Mouse (Mus musculus): ENCODE results near the gene Adck2.

The Adck2 gene

GRCm38 (mm10) chr6:39557723-39558261, 15.9 kb upstream of the Adck2 start, which contains the start of gene Dennd2a:
Gene Dennd2a, minus strand, starts transcription at chr6:39557867.
- peak; percentile 83 for DNase-seq (ENCODE audit: low spot score in 2 of 2)

DNA sequence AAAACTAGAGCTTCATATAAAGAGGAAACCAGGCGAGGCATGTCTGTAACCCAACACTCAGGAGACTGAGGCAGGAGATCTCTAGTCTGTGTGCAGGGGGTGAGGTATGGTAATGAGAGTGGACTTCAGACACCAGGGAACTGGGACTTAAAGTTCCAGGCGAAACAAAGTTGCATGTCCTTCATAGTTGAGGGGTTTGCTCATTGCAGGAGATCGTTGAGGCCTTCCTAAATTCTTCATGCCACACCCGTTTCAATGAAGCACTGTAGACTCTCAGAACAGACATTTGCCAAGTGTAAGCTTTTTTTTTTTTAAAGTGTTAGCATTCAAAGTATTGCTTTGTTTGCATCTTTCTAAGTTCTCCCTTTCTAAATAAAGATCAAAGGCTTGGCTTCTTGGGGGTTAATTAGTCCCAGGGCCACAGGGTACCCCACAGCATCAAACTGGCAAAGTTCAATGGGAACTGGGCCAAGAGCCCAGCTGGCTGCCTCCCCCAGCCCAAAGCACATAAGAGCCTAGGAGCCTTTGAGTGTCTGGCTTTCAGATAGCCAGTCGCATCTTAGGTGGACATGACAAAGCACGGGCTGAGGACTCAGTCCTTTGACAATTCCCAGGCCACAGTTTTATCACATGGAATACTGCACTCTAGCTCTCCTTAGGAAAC, 14.3 kb upstream of the Adck2 start:
- no peak for DNase-seq (ENCODE audit: low spot score in 2 of 2)

DNA sequence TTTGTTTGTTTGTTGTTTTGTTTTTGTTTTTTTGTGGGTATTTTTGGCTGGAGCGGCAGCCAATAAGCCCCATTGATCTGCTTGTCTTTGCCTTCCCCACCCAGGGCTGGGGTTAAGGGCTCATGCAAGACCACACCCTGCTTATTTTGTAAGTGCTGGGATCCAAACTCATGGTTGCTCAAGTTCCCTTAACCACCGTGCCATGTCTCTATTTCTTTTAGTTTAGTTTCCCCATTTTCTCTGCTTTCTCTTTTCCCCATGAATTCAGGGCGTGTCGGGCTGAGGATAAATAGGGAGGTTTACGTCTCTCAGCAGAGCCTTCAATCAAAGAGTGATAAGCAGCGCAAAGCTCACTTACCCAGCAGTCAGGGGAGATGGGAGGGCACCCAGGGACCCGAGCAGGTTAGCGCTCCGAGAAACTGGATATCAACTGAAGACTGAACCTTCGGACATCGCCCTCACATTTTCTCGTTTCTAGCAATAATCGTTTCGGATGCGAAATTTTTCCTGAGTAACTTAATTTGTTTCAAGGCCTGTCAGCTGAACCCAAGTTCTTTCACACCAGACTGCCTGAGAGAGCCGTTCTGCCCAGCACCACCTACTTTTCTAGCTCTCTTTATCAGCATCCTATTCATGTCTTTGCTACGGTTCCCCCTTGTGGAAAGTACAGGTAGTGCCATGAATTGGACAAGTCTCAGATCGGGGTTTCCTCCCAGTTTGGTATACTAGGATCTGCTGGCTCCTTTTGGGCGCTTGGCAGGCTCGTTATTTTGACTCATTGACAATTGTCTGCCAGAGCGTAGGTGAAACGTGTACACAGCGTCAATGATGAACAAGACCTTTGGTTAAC, 11.3 kb upstream of the Adck2 start:
- peak; percentile 80 to 95 for DNase-seq (ENCODE audit: low spot score in 2 of 2)

DNA sequence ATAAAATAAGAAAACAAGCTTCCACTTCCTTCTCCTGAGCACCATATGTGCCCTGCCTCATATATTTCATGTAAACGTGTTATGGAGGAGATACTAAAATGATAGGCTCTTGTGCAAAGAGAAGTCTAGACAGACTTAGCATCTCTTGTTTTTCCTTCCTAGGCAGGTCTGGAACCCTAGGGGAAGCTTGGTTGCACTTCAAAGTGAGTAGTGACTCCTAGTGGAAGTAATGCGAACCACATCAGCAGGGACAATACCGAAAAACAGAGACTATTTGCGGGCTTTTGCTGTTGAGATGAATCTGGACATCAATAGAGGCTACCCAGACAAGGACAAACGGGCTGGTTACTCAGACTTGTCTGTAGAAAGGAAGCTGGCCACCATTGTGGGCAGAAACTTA, 6.1 kb upstream of the Adck2 start:
- no peak for DNase-seq (ENCODE audit: low spot score in 2 of 2)

DNA sequence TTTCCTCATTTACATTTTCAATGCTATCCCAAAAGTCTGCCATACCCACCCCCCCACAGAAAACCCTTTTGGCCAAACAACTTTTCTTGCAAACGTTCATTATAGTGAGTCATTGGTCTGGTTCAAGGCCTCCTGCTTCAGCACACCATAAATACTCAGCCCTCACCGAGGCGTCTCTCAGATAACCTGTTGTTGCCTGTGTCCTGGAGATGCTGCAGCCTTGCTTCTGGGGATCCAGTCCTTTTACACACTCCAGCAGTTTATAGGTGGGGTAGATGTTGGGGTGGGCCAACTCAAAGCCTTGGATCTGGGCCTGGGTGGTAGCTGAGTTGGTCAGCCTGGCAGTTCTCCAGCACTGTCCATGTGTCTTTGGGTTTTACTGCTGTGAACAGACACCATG, 3.2 kb upstream of the Adck2 start:
- no peak for DNase-seq (ENCODE audit: low spot score in 2 of 2)

GRCm38 (mm10) chr6:39574555-39574869, 839 bp downstream of the Adck2 start:
- no peak for DNase-seq (ENCODE audit: low spot score in 2 of 2)

GRCm38 (mm10) chr6:39574951-39575350, 1.3 kb downstream of the Adck2 start:
- no peak for DNase-seq (ENCODE audit: low spot score in 2 of 2)

DNA sequence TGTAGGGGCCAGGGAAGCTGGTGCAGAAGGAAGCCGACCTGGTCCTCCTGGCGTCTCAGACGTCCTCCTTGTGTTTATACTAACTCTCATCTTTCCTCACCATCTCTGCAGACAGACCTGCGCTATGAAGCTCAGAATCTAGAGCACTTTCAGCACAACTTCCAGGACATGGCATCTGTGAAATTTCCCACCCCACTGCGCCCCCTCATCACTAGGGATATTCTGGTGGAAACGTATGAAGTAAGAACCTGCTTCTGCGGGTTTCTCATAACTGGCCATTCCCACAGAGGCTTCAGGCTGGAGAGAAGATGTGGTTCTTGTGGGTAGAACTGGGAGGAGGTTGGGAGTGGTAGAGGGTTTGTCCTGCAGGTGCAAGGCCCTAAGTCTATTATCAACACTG, 5.9 kb downstream of the Adck2 start:
- peak; percentile 43 to 61 for DNase-seq (ENCODE audit: low spot score in 2 of 2)

DNA sequence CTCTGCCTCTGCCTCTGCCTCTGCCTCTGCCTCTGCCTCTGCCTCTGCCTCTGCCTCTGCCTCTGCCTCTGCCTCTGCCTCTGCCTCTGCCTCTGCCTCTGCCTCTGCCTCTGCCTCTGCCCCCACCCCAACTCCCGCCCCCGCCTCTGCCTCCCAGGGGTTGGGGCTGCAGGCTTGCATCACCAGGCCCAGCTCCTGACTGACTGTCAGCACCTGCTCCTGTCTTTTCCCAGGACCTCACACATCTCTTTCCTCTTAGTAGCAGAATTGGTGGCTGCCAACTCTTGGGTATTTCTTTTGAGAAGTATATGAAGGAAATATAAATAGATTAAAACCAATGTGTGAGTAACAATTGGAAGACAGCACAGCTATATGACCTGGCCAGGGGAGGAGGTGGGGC, 6.9 kb downstream of the Adck2 start:
- no peak for DNase-seq (ENCODE audit: low spot score in 2 of 2)

- no peak for DNase-seq (ENCODE audit: low spot score in 2 of 2)
Observed at GRCm38 (mm10) chr6:39581087-39581784, 7.6 kb downstream of the Adck2 start.

DNA sequence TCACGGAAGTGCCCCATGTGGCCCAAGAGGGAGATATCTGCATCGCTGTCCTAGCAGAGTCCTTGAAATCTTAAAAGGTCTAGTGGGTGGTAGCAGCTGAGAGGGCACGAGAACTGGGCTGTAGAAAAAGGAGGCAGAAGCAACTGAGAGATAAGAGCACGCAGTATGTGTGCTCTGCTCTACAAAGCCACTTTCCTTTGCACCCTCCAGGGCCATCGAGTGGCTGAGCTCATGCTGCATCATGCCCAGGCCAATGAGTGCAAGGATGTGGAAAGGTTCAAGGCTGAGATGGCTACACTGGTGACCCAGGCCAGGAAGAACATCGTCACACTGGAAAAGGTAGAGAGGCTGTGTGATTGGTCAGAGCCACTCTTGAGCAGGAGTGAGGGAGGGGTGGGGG, 11.8 kb downstream of the Adck2 start, which contains the start of gene Gm42420:
TSS of gene Gm42420 (plus strand) at position 237 of the 400 bp plus-strand sequence.
- DNase-seq (ENCODE audit: low spot score in 2 of 2), result no peak

DNA sequence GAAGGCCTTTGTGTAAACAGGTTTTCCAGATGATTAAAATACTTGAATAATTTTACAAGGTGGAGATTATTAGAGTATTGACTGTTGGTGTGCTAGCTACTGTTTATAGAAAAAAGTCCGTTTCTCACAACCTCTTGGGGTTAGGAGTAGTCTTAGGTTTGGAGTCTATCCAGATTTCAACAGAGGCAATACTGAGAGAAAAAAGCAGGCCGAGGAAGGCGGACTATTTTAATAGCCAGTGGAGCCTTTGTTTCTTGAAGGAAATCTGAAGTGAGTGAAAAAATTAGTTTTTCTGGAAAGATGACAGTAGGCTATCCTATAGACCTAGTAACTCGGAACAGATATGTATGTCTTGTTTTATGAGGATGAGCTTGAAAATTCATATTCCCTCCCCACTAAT, 17.8 kb downstream of the Adck2 start:
- no peak for DNase-seq (ENCODE audit: low spot score in 2 of 2)

GRCm38 (mm10) chr6:39592401-39593214, 18.9 kb downstream of the Adck2 start, which contains the start of gene Ndufb2:
Gene Ndufb2, plus strand, starts transcription at chr6:39592574.
- DNase-seq (ENCODE audit: low spot score in 2 of 2), result peak; percentile 96 to 97

DNA sequence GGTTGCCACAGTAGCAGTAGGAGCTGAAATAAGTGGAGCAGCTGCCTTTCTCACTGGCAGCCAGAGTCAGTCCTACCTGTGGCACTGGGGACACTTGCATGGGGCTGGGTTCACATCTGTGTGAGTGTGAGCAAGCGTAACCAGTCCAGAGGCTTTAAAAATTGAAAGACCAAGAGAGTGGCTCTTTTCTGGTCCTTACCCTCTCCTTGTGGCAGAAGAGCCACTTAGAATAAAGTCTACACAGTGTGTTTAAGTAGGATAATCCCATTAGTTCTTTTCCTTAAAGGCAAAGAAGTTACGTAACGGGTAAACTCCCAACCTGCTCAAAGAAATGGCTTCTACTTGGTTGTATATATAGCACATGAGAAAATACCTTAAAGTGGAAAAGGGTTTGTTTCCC, 27.2 kb downstream of the Adck2 start:
- DNase-seq (ENCODE audit: low spot score in 2 of 2), result no peak

DNA sequence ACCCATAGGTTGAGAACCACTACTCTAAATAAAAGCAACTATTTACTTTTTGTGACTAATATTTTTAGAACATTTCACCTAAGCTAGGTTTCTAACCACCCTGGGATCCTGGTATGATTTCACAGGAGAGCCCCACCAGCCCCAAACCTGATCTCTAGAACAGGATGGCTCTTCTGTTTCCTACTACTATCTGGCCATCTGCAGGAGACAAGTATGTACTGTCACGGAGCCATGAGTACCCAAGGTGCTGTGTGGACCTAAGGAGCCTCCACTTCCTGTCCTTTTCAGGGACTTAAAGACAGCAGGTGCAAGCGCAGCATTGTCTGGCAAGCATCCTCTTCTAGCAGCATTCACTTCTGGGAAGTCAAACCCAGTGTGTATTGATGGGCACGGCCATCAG, 28.2 kb downstream of the Adck2 start:
- no peak for DNase-seq (ENCODE audit: low spot score in 2 of 2)

- DNase-seq (ENCODE audit: low spot score in 2 of 2), result no peak
Observed at GRCm38 (mm10) chr6:39604565-39604964, 30.9 kb downstream of the Adck2 start.

DNA sequence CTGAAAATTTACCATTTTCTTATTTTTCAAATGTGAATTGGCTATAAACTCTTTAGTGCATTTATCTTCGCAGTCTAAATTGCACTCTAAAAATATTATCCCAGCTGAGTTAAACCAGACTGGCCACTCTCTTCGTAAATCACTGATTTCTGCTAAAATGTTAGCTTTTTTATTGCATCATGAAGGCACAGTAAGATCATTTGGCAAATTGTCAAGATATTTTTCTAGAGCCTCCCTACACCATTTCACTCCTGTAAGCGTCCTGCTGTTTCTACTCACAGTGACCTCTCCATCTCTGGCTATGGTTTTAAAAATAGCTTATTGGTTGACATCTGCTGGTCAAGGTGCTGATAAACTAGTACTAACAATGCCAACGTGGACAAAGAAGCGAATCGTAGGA, 32.4 kb downstream of the Adck2 start:
- DNase-seq (ENCODE audit: low spot score in 2 of 2), result no peak

DNA sequence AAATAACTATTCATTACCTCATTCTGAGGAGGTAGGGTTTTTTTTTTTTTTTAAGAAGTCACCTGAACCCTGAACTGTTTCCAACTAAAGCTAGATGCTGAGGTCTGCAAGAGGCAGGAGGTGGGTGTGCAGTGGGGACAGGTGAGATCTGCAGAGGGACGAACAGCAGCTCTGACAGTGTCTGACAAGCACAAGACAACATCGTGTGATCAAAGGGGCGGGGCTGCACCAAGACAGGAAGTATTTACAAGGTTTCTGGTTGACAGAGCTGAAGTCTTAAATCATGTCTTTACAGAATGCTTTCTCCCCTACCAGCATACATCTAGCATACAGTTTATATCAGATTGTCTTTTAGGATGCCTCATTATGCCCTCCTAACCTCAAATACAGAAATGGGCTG, 33.2 kb downstream of the Adck2 start:
- no peak for DNase-seq (ENCODE audit: low spot score in 2 of 2)

DNA sequence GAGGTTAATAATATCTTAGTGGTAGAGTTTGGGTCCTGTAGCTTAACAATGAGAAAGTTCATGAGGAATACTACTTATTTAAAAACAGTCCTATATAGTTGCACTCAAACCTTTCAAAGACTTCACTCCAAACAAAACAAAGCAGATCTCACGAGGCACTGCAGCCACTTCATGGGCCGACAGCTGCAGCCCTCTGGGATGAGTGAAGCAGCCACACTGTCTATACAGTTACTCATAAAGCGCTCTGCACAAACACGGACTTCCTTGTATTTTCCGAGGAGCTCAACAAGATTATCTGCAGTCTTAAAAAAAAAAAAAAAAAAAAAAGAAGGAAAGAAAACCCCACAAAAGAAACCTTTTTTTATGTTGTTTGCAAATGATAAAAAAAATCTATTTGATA, 33.7 kb downstream of the Adck2 start:
- DNase-seq (ENCODE audit: low spot score in 2 of 2), result no peak

- DNase-seq (ENCODE audit: low spot score in 2 of 2), result no peak
Observed at GRCm38 (mm10) chr6:39610207-39610606, 36.5 kb downstream of the Adck2 start.

DNA sequence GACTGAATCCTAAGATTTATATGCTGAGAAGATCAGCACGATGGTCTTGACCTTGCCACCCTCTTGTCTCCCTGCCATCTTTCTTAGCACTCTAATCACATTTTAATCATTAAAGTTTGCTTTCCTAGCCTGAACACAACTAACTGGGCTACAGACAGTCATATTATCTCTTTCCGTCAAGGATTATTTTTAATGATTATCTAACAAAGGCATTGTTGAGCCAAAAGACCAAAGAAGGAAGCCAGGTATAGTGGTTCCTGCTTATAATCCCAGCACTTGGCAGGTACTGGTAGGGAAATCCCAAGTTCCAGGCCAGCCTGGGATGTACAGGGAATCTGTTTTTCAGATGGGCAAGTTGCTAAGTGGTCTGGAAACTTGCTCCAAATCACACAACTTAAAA, 37.6 kb downstream of the Adck2 start:
- no peak for DNase-seq (ENCODE audit: low spot score in 2 of 2)
